31 mouse cellular contexts compared by ENCODE assay signal in the genomic region with DNA sequence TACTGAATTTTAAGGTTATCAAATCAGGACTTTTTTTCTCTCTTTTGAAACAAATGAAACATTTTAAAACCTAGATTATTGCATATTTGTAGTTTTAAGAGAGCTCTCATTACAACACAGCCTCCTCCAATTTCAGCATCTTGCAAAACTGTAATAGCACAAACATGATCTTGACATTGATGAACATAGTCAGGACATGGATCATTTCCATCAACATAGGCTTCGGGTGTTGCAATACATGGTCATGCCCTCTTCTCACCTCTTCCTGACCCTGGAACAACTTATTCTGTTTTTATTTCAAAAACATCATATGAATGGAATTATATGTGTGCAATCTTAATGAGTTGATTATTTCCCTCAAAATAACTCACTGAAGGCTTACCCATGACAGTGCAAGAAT.
"Had no signal": no experiment of that assay in that cellular context is flagged by ENCODE, and none has a peak within 500 bp of the region (broad histone marks: within the 10 kb centered on the region; RNA-seq: fewer than 3 reads in every experiment).

No protein-coding gene starts in this region.

- H3K4me1 ChIP-seq: limb, embryonic 10.5 days; limb, embryonic 12.5 days; limb, embryonic 13.5 days; limb, embryonic 15.5 days; liver, embryonic 13.5 days; liver, embryonic 15.5 days; lung, embryonic 15.5 days; megakaryocyte, embryonic 14.5 days; midbrain, embryonic 10.5 days; midbrain, embryonic 12.5 days; midbrain, embryonic 13.5 days; midbrain, embryonic 15.5 days; neural tube, embryonic 12.5 days had no signal

- H3K27me3 ChIP-seq: limb, embryonic 12.5 days; limb, embryonic 13.5 days; limb, embryonic 15.5 days; liver, embryonic 13.5 days; liver, embryonic 15.5 days; lung, embryonic 15.5 days; megakaryocyte, embryonic 14.5 days; midbrain, embryonic 12.5 days; midbrain, embryonic 13.5 days; midbrain, embryonic 15.5 days; neural tube, embryonic 12.5 days had no signal

- H3K4me3 ChIP-seq: limb, embryonic 10.5 days; limb, embryonic 12.5 days; limb, embryonic 13.5 days; limb, embryonic 15.5 days; liver, embryonic 13.5 days; liver, embryonic 15.5 days; lung, embryonic 15.5 days; megakaryocyte, embryonic 14.5 days; midbrain, embryonic 10.5 days; midbrain, embryonic 12.5 days; midbrain, embryonic 13.5 days; midbrain, embryonic 15.5 days; myocyte; neural tube, embryonic 12.5 days had no signal

- DNase-seq: left cerebral cortex, postnatal 4 days; liver; liver, embryonic 13.5 days; liver, postnatal 0 days; lung, adult 18-20 months; lung, adult 2 months; lung, embryonic 14.5 days; lung, postnatal 10 days; lung, postnatal 14 days; lung, postnatal 36 days; lung, postnatal 4 days; midbrain, embryonic 14.5 days had no signal

- H3K27ac ChIP-seq: limb, embryonic 10.5 days; limb, embryonic 12.5 days; limb, embryonic 13.5 days; limb, embryonic 15.5 days; liver, embryonic 13.5 days; liver, embryonic 14.5 days; liver, embryonic 15.5 days; lung, embryonic 15.5 days; macrophage; midbrain, embryonic 10.5 days; midbrain, embryonic 12.5 days; midbrain, embryonic 13.5 days; midbrain, embryonic 15.5 days; neural tube, embryonic 12.5 days had no signal

- H3K4me2 ChIP-seq: limb, embryonic 12.5 days; limb, embryonic 13.5 days; limb, embryonic 15.5 days; liver, embryonic 11.5 days; liver, embryonic 13.5 days; liver, embryonic 15.5 days; lung, embryonic 14.5 days; lung, embryonic 15.5 days; midbrain, embryonic 11.5 days; midbrain, embryonic 12.5 days; midbrain, embryonic 13.5 days; midbrain, embryonic 15.5 days; neural tube, embryonic 12.5 days had no signal

- ATAC-seq: liver, postnatal 0 days; lung, postnatal 0 days; midbrain, embryonic 13.5 days; midbrain, embryonic 15.5 days; midbrain, embryonic 16.5 days had no signal

- H3K9ac ChIP-seq: limb, embryonic 12.5 days; limb, embryonic 13.5 days; limb, embryonic 15.5 days; liver, embryonic 13.5 days; liver, embryonic 14.5 days; liver, embryonic 15.5 days; liver, postnatal 0 days; lung, embryonic 14.5 days; lung, embryonic 15.5 days; midbrain, embryonic 12.5 days; midbrain, embryonic 13.5 days; midbrain, embryonic 15.5 days; neural tube, embryonic 12.5 days had no signal

- H3K9me3 ChIP-seq: limb, embryonic 10.5 days; limb, embryonic 12.5 days; limb, embryonic 13.5 days; limb, embryonic 15.5 days; liver, embryonic 13.5 days; liver, embryonic 15.5 days; lung, embryonic 15.5 days; megakaryocyte, embryonic 14.5 days; midbrain, embryonic 10.5 days; midbrain, embryonic 12.5 days; midbrain, embryonic 13.5 days; midbrain, embryonic 15.5 days; neural tube, embryonic 12.5 days had no signal

- H3K36me3 ChIP-seq: limb, embryonic 10.5 days; limb, embryonic 12.5 days; limb, embryonic 13.5 days; limb, embryonic 15.5 days; liver, embryonic 13.5 days; liver, embryonic 15.5 days; lung, embryonic 15.5 days; midbrain, embryonic 10.5 days; midbrain, embryonic 12.5 days; midbrain, embryonic 13.5 days; midbrain, embryonic 15.5 days; neural tube, embryonic 12.5 days had no signal
